Mouse (Mus musculus) limb, embryonic 14.5 days (tissue): Measurements from ENCODE around the gene Scfd2. TPM values are rescaled to one million over a fixed set of nuclear protein-coding genes. Genes with fewer than 3 reads are reported as not detected.

Source experiments
- ATAC-seq: fragments of 200-750 bp; cut with Nextera tagmentation; 2 replicates; pipeline ENCODE4 v1.8.0; 2017; ENCODE audit warnings: low read depth, moderate number of reproducible peaks, moderate TSS enrichment; ENCODE audit not compliant: low FRiP score
- DNase-seq: peaks from one replicate; pipeline ENCODE4 v3.0.0-alpha.2; 2015; ENCODE audit warnings: low spot score
- H3K27ac ChIP-seq: fragments of 300-500 bp; sonication (generic); replicated peaks from 2 replicates; pipeline ENCODE4 v1.5.1; 2014; ENCODE audit warnings: low read depth, mild to moderate bottlenecking, low read length, moderate library complexity, mixed read lengths
- H3K27me3 ChIP-seq: fragments of 300-500 bp; sonication (generic); 2 replicates; pipeline ENCODE4 v1.6.1; 2014; ENCODE audit warnings: low read length, mixed read lengths; ENCODE audit not compliant: control insufficient read depth, insufficient read depth
- H3K36me3 ChIP-seq: fragments of 300-500 bp; sonication (generic); 2 replicates; pipeline ENCODE4 v1.6.1; 2014; ENCODE audit warnings: mild to moderate bottlenecking, low read length, moderate library complexity, mixed read lengths; ENCODE audit not compliant: control insufficient read depth, insufficient read depth
- H3K4me1 ChIP-seq: fragments of 300-500 bp; sonication (generic); 2 replicates; pipeline ENCODE4 v1.6.1; 2014; ENCODE audit warnings: antibody characterized with exemption, low read length, mixed read lengths; ENCODE audit not compliant: control insufficient read depth, insufficient read depth
- H3K4me2 ChIP-seq: fragments of 300-500 bp; sonication (generic); replicated peaks from 2 replicates; pipeline ENCODE4 v1.6.1; 2014; ENCODE audit warnings: low read depth, mild to moderate bottlenecking, low read length, moderate library complexity; ENCODE audit not compliant: severe bottlenecking
- H3K4me3 ChIP-seq: fragments of 300-500 bp; sonication (generic); replicated peaks from 2 replicates; pipeline ENCODE4 v1.5.1; 2014; ENCODE audit warnings: low read length
- H3K9ac ChIP-seq: fragments of 300-500 bp; sonication (generic); 2 replicates; pipeline ENCODE4 v1.6.1; 2014; ENCODE audit warnings: mild to moderate bottlenecking, low read depth, low read length, moderate library complexity; ENCODE audit not compliant: severe bottlenecking
- H3K9me3 ChIP-seq: fragments of 300-500 bp; sonication (generic); 2 replicates; pipeline ENCODE4 v1.6.1; 2016; ENCODE audit warnings: low read length; ENCODE audit not compliant: control insufficient read depth
- POLR2A ChIP-seq: fragments of 200-500 bp; IDR thresholded peaks from 2 replicates; pipeline ENCODE4 v1.8.0; 2012; ENCODE audit warnings: inconsistent platforms, mild to moderate bottlenecking, moderate library complexity, borderline replicate concordance; ENCODE audit not compliant: insufficient read depth, insufficient read length; ENCODE audit errors: extremely low read depth
- WGBS: fragments of 180-500 bp; shearing (Covaris S2); extraction: QIAGEN DNeasy Blood & Tissue Kit; methylation state at CpG from one replicate; pipeline ENCODE4 v1.1.7; 2014; 5-methylcytosine and 5-hydroxymethylcytosine counted together
- polyA plus RNA-seq, 2 experiments: library from polyadenylated mRNA; depleted of rRNA in 1 of 2; stranded (reverse) in 1 of 2; unstranded in 1 of 2; fragments of >200 nt; fragmentation: Nextera tagmentation in 1 of 2; extraction: Ambion mirVana in 1 of 2; gene quantifications; 2 replicates each; pipeline versions ENCODE4 v1.2.1 to v1.2.3; 2012 to 2014

Gene Scfd2
- polyA plus RNA-seq, 2 experiments = 9.6 to 16.2 TPM

GRCm38 (mm10) chr5:74281480-74281879 lies 250.1 kb downstream of the Scfd2 start:
- no peak overlapping the region for H3K27ac ChIP-seq
- DNase-seq = no peak
- no peak overlapping the region for H3K4me2 ChIP-seq
- 82% methylated on average over 8 of the region's 8 CpGs for WGBS
- no peak overlapping the region for H3K9ac ChIP-seq
- no peak for ATAC-seq
- H3K4me1 ChIP-seq = peaks cover 28% of the 10 kb centered on the region
- H3K27me3 ChIP-seq = no peaks in the 10 kb centered on the region
- TF ChIP-seq POLR2A = no peak
- no peaks in the 10 kb centered on the region for H3K36me3 ChIP-seq
- H3K9me3 ChIP-seq = no peaks in the 10 kb centered on the region
- no peak overlapping the region for H3K4me3 ChIP-seq

- Histone ChIP-seq H3K9ac (no peak overlapping the region), H3K4me1 (peaks cover 16% of the 10 kb centered on the region), H3K4me2 (no peak overlapping the region), H3K27me3 (no peaks in the 10 kb centered on the region), H3K9me3 (no peaks in the 10 kb centered on the region), H3K27ac (no peak overlapping the region), H3K36me3 (no peaks in the 10 kb centered on the region), H3K4me3 (no peak overlapping the region)
- ATAC-seq = no peak
- WGBS = 76% methylated on average over 7 of the region's 7 CpGs
- no peak for TF ChIP-seq POLR2A
- no peak for DNase-seq
These were observed 251.9 kb downstream of the Scfd2 start for GRCm38 (mm10) chr5:74279673-74280072.

- Histone ChIP-seq H3K27ac (no peak overlapping the region), H3K4me2 (no peak overlapping the region), H3K36me3 (no peaks in the 10 kb centered on the region), H3K4me3 (no peak overlapping the region), H3K9ac (no peak overlapping the region), H3K4me1 (peaks cover 16% of the 10 kb centered on the region), H3K9me3 (no peaks in the 10 kb centered on the region), H3K27me3 (no peaks in the 10 kb centered on the region)
- DNase-seq (no peak), ATAC-seq (no peak)
- TF ChIP-seq POLR2A = no peak
- 85% methylated on average over 7 of the region's 7 CpGs for WGBS
These were observed 253.1 kb downstream of the Scfd2 start for GRCm38 (mm10) chr5:74278428-74278827.

- Histone ChIP-seq H3K27me3 (no peaks in the 10 kb centered on the region), H3K9ac (no peak overlapping the region), H3K9me3 (no peaks in the 10 kb centered on the region), H3K4me3 (no peak overlapping the region), H3K4me2 (no peak overlapping the region), H3K4me1 (peaks cover 16% of the 10 kb centered on the region), H3K27ac (peak overlapping the region; percentile 33; the same call in 1 of the 2 replicates), H3K36me3 (no peaks in the 10 kb centered on the region)
- DNase-seq (peak; percentile 93), ATAC-seq (peak; percentile 64; the same call in 1 of the 2 replicates)
- 1% methylated on average over 3 of the region's 3 CpGs for WGBS
- TF ChIP-seq POLR2A = no peak
These were observed 253.8 kb downstream of the Scfd2 start for GRCm38 (mm10) chr5:74277712-74278111.

- DNase-seq (no peak), ATAC-seq (peak; percentile 49; the same call in 1 of the 2 replicates)
- H3K36me3 ChIP-seq = no peaks in the 10 kb centered on the region
- no peak for TF ChIP-seq POLR2A
- 71% methylated on average over 5 of the region's 5 CpGs for WGBS
- no peak overlapping the region for H3K4me3 ChIP-seq
- no peak overlapping the region for H3K4me2 ChIP-seq
- H3K27ac ChIP-seq = peak overlapping the region; percentile 41; the same call in 1 of the 2 replicates
- no peaks in the 10 kb centered on the region for H3K27me3 ChIP-seq
- H3K9me3 ChIP-seq = no peaks in the 10 kb centered on the region
- H3K9ac ChIP-seq = no peak overlapping the region
- peaks cover 18% of the 10 kb centered on the region for H3K4me1 ChIP-seq
These were observed 254.3 kb downstream of the Scfd2 start for GRCm38 (mm10) chr5:74277216-74277615.

GRCm38 (mm10) chr5:74273313-74273712 lies 258.2 kb downstream of the Scfd2 start:
- no peaks in the 10 kb centered on the region for H3K36me3 ChIP-seq
- ATAC-seq (no peak), DNase-seq (no peak)
- H3K9me3 ChIP-seq = no peaks in the 10 kb centered on the region
- H3K27me3 ChIP-seq = no peaks in the 10 kb centered on the region
- no peak overlapping the region for H3K27ac ChIP-seq
- H3K9ac ChIP-seq = no peak overlapping the region
- H3K4me3 ChIP-seq = no peak overlapping the region
- peaks cover 11% of the 10 kb centered on the region for H3K4me1 ChIP-seq
- no peak overlapping the region for H3K4me2 ChIP-seq
- TF ChIP-seq POLR2A = no peak
- WGBS = 81% methylated on average over 3 of the region's 3 CpGs
